Mouse (Mus musculus) kidney, postnatal 36 days (tissue): ENCODE data around the gene Fam243.

Experiments used
- DNase-seq, 2 experiments: peaks; one replicate each; pipeline ENCODE4 v3.0.0; 2021 to 2022; ENCODE audit warnings: mixed read lengths in 2 of 2

Gene Fam243

DNA sequence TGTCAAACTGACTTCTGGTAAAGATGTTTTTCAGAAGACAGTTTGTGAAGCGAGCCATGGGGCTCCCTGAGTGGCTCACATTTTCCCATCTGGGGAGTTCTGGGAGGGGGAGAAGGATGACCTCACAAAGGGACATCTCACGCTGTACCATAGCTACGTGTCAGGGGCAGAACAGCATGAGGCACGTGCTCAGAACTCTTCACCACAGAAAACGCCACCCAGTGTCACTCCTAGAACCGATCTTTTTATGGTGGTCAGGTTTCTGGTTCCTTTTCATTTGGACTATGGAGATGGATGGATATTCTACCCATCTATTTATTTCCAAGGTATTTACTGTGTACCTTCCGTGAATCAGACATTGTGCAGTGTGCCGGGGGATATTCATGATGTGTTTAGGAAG lies at the start of gene Fam243:
Gene Fam243 (minus strand): TSS at position 101 of the 400 bp plus-strand sequence.
- DNase-seq = no peak

DNA sequence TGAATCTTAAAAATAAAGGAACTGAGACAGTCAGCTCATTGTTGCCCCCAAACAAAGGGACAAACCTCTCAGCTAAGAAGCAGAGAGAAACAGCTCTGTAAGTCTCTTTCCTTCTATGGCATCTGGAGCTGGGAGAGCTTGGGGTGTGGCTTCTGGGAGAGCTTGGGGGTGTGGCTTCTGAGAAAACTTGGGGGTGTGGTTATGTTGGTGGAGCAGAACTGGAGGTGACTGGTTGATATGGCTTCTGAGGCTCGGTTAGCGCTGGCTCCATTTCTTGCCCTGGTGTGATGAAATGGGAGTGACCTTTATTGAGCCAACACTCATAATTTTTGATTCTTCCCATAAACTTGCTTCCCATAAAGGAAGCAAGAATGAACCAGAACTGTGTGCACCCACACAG lies 48.0 kb upstream of the Fam243 start:
- peak; percentile 45 to 51 for DNase-seq

DNA sequence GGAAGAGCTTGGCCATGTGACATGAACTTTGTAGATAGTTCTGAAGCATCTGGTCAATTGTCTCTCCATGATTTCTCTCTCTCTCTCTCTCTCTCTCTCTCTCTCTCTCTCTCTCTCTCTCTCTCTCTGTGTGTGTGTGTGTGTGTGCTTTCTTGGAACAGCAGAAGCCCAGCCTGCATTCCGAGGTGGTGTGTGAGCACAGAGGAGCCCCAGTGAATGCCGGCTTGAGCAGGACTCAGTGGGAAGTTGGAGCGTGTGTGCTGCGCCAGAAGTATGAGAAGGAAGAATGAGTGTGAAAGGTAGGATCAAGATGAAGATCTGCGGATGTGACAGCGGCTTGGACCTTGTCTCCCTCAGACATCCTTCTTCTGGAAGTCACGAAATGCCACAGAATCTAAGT lies 44.2 kb upstream of the Fam243 start:
- no peak for DNase-seq

DNA sequence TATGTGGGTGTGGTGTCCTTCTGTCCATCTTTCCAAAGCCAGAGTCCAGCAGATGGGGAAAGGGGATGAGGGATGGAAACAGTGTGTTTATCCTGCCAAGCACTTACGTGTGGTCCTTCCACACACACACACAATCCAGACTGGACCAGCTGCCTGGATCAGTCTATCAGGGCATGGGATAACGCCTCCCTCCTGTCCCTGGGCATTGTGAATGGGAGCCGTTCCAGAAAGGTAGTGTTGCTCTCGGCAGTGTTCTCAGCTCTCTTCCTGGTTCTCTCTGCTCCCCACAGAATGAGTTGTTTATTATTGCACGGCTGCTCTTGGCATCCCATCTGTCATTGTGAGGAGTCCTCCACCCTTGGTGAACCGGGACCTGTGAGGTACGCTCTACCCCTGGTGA lies 39.5 kb upstream of the Fam243 start:
- DNase-seq = no peak

DNA sequence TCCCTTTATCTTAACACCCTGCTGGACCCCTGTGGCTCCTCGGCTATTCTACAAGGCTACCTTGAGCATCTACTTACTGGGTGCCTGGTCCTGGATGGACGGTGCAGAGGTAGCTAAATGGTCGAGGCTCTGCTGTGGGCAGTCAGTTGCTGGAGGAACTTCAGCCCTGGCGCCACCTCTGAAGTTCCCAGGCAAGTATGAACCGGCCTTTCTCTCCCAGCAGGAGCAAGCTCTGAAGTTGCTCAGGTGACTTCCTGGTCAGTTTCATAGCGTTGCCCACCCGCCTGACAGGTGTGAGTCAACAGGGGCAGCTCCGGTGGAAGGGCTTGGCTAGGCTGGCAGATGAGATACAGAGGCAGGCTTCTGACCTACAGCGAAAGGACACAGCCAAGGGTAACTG lies 38.0 kb upstream of the Fam243 start, which contains the start of gene Kcne1:
Gene Kcne1 (minus strand): TSS at position 240 of the 400 bp plus-strand sequence.
- DNase-seq = no peak

DNA sequence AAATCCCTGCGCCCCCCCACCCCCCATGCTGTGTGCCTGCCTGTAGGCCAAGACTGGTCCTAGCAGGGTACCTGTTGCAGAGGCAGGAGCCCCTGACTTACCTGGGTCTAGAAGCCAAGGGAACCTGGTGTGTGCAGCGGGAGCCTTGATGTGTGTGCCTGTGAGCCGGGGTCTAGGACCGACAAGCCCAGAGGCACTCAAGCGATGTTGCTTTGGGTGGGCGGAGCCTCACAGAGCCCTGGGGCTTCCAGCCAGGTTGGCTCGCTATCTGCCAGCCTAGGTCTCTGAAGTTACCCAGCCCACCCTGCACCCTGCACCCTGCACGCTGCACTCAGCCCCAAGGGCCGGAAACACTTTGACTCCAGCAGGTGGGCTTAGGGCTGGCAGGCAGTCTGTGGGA lies 37.5 kb upstream of the Fam243 start:
- DNase-seq = no peak

DNA sequence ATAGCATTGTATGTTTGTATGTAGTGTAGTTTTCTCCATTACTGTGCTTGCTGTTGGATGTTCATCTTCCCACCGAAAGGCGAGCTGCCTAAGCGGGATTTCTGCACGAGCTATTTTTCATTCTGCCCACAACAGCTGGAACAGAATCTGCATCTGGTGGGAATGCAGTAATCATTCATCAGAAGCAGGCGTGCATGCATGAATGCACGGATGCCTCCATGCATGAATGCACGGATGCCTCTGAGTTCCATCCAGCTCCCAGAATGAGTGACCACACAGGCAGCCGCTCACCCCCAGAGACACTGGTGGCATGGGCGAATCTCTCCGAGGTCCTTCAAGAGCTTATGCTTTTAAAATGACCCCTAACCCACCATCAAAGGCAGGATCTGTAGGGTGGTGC lies 36.3 kb upstream of the Fam243 start:
- DNase-seq = peak in 1 of 2 experiments; percentile 34

DNA sequence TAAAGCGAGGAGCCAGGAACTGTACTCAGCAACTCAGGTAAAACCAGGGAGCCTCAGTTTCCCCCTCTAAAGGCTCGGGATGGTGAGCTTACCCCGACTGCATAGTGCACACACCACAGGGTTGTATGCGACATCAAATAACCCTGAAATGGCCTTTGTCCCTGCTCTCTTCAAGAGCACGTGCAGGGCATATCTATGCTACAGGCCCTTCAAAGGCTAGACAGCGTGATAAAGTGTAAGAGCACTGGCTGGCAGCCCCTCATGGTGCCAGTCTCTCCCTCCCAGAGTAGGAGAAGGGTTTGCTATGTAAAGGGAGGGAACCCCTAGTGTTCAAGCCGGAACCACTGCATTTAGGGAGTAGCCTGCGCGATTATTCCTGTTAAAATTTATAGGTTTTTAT lies 35.8 kb upstream of the Fam243 start:
- DNase-seq = no peak

DNA sequence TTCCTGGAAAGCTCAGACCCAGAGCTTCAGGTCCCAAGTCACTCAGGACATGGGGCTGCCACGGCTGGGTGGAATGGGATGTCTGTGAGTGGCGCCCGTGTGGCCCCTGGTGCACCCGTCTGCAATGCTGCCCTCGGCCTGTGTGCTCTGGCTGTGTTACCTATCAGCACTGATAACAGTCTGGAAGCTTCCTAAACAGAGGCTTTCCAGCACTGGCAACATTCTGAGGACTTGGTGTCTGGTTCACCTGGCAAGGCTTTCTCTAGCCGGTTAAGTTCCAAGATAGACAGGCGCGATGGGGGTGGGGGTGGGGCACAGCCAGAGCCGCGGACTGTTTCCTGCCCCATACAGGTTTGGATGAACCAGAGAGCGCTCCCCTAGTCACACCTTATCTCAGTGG lies 34.7 kb upstream of the Fam243 start:
- DNase-seq = no peak

DNA sequence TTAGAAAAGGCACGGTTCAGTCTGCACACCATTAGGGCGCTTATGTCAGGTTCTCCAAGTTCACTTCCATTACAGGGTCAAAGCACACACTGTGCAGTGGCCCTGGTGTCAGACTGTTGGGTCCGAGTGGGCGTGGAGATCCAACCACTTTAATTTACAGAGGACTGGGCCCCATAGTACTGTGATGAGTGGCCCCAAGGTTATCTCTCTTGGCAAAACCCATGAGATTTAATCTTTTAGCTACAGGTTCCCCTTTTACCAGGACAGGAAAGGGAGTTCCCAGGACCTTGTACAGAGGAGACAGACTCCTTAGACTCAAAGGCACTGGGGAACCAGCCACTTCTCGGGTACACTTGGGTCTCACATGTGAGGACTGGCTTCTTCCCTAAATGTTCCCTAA lies 34.1 kb upstream of the Fam243 start:
- no peak for DNase-seq

DNA sequence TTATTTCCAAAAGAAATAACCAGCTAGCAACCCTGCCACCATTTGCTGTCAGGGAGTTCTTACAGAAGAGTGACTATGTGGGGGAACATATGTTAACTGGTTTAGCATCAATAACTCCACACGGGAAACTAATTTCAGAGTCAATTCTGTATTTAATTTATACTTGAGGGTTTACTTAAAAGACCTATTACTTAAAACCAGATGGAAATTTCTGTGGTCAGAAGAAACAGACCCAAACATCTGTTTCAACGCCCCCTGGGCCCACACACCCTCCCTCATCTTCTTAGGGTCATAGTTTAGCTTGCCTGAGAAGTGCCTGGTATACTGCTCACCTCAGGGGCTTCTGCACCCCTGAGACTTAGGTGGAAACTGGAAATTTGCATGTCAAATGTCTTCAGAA lies 32.7 kb upstream of the Fam243 start:
- no peak for DNase-seq

DNA sequence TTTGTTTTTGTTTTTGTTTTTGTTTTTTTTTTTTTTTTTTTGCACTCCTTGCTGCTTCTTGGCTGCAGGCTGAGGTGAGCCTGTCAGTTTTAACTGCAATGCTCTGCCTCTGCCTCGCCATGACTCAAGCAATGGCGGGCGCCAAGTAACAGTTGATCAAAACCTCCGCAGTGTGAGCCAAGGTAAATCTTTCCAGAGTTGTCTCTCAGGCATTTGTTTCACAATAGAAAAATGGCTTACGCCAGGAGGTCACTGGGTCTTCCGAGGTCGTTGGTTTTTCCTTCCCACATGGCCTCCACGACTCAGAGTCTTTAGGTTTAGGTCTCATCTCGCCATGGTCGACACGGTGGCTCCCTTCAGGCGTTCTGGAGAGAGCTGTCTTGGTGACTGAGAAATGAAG lies 32.1 kb upstream of the Fam243 start:
- DNase-seq = no peak

DNA sequence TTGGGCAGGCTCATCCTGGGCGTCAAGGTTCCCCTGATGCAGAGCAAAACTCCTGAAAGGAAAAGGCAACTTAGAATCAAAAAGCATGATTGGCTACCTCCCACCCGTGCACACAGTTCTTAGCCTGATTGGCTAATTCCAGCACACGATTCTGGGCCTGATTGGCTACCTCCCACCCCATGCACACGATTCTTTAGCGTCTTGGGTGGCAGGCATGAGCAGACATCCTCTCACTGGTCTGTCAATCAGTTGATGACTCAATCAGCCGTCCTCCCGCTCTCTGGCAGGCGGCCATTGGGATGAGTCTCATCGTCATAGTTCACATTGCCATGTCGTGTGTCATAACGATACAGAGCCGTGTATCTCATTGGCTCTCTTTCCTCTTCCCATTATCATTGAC lies 27.7 kb upstream of the Fam243 start:
- DNase-seq = no peak

DNA sequence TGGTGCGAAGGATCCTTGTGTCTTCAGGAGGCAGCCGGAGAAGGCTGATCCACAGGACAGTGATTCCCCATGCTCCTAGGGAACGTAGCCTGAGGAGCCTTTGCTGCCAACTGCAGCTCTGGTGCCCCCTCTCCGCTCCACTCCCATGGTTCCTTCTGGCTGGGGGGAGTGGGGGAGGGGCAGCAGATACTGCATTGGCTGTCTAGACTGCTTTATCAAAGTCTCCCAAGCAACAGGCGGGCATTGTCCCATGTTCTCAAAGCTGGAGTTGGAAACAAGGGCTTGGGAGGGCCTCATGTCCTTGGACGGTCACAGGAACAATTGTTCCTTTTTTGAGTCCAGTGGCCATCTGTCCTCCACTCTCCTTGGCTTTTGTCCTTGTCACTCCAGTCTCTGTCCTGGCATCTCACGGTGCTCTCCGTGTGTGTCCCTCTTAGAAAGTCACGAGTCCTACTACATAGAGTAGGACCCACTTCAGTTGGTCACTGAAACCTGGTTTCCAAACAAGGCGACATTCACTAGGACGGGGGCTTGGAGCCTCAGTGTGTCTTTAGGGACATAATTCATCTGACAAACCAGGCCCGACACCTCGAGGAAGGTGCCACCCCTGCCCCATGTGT lies 25.2 kb upstream of the Fam243 start:
- no peak for DNase-seq

DNA sequence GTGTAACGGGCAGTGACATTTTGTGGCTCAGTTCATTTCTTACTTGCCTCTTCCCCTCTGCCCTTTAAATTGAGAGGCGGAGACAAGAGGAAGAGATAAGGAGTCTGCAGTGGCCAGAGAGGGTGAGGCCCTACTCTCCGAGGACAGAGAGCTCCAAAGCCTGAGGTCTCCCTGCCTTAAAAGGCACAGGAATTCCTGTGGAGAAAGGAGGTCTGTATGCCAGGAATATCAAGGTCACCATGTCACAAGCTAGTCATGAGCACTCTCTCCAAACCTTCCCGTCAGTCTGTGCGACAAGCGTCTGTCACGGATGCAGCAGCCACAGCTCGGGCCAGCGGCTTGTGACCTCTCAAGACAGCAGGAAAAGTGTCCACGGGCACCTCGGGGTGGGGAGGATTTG lies 23.9 kb upstream of the Fam243 start:
- DNase-seq = no peak

DNA sequence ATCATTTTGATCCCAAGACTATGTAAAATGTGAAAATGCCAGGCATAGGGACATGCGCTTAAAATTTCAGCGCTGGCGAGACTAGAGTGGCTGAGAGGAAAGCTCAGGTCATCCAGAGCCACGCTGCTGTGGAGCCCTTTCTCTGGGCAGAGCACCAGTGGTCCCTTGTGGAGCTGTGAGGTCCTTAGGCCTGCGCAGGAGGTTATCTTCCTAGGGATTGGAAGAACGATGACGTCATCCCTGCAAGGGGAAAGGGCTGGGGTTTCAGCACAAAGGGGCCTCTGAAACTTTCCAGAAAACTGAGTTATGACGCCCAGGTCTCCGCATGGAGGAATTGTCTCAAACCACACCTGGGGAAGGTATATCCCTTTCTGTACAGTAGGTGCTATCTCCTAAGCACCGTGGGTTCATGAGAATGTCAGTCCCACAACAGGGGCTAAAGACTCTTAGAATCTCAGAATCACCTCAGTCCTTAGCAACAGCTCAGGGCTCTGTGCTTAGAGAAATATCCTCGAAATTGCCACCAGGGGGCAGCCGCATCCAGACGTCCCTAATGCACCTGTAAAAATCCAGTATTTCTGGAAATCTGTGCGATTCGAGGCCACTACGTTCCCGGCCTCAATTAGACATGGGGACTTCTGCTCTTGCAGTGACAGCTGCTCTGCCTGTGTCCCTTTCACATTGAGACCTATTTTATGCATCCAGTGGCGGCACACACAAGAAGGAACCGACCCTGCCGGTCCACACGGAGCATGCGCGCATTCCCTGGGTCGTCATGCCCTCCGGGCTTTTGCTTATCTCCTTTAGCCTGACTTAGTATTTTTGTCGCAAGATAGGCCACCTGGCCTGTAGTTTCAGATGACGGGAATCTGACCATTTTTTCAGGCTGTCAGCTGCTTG lies 19.6 kb upstream of the Fam243 start:
- DNase-seq = peak; percentile 59 to 85

DNA sequence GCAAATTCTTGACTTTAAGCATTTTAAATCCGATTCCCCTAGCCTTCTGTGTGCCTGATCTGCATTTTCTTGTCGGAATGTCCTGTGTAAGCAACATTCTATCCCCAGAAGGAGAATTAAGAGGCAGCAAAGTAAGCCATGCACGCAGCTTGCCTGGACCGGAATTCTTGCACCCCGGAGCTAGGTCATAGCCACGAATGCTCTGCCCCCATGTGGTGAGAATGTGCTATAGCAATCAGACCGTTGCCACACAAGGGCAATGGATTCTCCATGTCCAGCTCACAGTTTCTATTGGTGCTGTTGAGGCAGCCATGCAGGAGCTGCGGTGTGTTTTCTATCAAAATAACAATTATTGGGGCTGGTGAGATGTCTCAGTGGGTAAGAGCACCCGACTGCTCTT lies 15.0 kb upstream of the Fam243 start:
- peak; percentile 83 to 87 for DNase-seq

DNA sequence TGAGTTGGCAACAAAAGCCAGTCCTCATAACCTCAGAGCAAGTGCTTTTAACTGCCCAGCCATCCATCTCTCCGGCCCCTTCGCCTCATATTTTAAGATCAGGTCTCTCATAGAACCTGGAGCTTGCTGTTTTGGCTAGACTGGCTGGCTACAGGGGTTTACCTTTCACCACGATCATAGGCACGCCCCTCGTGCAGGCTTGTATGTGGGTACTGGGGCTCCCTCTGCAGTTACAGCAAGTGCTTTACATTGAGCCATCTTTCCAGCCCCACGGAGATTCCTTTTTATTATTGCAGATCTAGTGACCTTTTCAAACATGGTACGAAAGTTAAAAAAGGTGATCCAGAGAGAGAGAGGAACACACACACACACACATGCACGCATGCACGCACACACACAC lies 13.4 kb upstream of the Fam243 start:
- no peak for DNase-seq

DNA sequence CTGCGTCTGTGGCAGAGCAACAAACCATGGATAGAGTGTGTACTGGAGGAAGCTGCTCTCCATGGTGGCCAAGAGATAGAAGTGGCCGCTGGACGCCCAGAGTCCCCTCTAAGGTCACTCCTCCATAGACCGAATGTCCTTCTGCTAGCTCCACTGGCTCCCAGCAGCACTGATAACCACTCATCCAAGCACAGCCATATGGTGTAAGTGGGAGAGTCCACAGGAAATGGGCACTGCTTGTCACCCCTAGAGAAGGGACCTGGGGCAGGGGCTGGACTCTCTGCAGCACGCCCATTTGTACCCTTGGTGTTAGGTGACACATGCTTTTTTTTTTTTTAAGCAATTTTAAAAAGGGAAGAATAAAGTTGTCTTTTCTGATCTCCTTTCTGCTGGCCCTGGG lies 9.7 kb upstream of the Fam243 start:
- no peak for DNase-seq

DNA sequence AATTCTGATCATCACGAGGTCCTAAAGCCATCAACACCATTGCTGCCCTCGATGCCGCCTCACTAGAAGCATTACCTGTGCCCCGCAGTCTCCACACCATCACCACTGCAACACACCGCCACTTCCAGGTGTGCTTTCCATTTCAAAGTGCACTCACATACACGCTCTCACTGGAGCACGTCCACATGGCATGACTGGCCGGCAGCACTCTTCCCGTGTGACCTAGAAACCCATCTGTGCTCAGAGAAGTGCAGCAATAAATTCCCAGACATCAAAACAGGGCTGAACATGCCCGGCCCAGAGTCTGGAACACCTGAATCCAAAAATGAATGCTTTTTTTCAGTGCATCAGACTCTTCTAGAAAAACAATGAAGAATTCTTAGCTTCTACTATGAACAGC lies 6.7 kb upstream of the Fam243 start:
- no peak for DNase-seq

DNA sequence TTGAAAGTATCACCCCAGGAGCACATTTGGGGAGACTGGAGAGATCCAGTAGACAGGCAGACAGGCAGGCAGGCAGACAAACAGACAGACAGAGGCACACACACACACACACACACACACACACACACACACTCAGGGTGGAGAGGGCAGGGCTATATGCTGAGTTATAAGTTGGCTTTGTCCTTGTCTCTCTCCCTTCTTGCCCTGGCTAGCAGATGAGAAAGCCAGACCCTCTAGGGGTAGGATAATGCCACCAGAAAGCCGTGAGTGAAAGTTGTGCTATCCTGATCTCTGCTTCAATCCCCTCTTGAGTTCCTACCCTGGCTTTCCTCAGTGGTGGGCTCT lies 3.8 kb upstream of the Fam243 start:
- DNase-seq = no peak

DNA sequence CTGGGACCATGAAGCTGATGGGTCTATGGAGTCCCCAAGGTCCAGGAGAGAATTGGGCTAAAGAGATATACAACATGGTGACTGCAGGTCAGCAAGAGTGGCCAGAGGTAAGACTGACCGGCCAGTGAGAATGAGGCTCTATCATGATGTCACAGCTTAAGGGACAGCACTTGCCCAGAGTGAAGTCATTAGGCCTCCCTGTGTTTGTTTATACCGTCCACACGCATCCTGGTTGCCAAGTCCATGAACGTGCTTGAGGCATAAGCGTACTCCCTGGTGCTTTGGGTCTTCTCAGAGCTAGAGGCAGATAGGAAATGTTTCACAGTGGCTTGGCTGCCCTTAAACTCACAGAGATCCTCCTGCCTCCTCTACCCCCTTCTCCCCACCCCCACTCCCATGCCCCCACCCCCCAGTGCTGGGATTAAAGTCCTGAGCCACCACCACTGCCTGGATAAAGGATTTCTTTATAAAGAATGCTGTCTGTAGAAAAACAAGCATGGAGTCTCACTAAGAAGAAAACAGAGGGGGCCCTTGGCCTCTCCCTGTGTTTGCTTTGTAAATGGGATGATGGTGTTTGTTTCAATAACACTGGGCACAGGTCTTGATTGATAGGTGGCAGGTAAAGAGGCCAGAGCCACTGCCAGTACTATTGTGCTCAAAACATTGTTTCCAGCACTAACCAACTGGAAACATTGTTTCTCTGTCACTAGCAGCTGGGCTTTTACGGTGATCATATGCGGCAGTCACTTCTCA lies 3.2 kb upstream of the Fam243 start:
- no peak for DNase-seq

DNA sequence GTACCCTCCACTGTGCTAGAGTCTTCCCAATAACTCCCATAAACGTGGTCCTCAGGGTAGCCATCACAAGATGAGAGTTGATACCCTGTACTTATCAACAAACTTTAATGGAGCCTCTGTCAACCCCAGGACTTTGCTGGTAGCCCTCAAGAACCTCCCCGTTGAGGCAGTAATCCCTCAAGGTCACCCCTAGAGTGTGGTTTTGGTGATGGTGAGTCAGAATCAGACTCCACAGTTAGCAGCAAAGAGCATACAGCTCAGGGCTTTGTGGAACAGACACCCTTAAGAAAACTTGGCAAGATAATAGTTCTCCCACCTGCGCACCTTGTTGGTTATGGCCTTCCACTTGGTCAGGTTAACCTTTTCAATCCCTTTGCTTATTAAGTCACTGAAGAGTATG lies 880 bp downstream of the Fam243 start:
- no peak for DNase-seq
